Mouse (Mus musculus) heart, postnatal 0 days (tissue): ENCODE measurements around the gene Stk24. TPM values are rescaled to one million over a fixed set of nuclear protein-coding genes. Genes with fewer than 3 reads are reported as not detected.
A peak's percentile ranks its signal among the peaks of the same experiment; 100 is the strongest.
"Not testable (repeated sequence)": the region's sequence is repeated elsewhere in the genome, so short reads cannot be mapped to it uniquely, and the experiment has no call there.

Experiments used
- ATAC-seq: fragments of 200-750 bp; cut with Nextera tagmentation; 2 replicates; pipeline ENCODE4 v1.8.0; 2017; ENCODE audit warnings: low read depth, moderate number of reproducible peaks, moderate library complexity; ENCODE audit not compliant: insufficient read depth
- DNase-seq: peaks from one replicate; pipeline ENCODE4 v3.0.0-alpha.2; 2016; ENCODE audit warnings: low spot score
- H3K27ac ChIP-seq: fragments of 300-500 bp; sonication (generic); 2 replicates; pipeline ENCODE4 v1.5.1; 2014; ENCODE audit warnings: low read depth, mild to moderate bottlenecking
- H3K27me3 ChIP-seq: fragments of 300-500 bp; sonication (generic); 2 replicates; pipeline ENCODE4 v1.6.1; 2014; ENCODE audit warnings: low read length, mixed read lengths; ENCODE audit not compliant: control insufficient read depth, insufficient read depth
- H3K36me3 ChIP-seq: fragments of 300-500 bp; sonication (generic); replicated peaks from 2 replicates; pipeline ENCODE4 v1.6.1; 2014; ENCODE audit warnings: low read length, mixed read lengths; ENCODE audit not compliant: control insufficient read depth, insufficient read depth
- H3K4me1 ChIP-seq: fragments of 300-500 bp; sonication (generic); 2 replicates; pipeline ENCODE4 v1.6.1; 2014; ENCODE audit warnings: antibody characterized with exemption; ENCODE audit not compliant: control insufficient read depth, insufficient read depth
- H3K4me2 ChIP-seq: fragments of 300-500 bp; sonication (generic); 2 replicates; pipeline ENCODE4 v1.6.1; 2014; ENCODE audit warnings: low read depth, mild to moderate bottlenecking, low read length, moderate library complexity
- H3K4me3 ChIP-seq: fragments of 300-500 bp; sonication (generic); 2 replicates; pipeline ENCODE4 v1.5.1; 2014; ENCODE audit warnings: low read depth, low read length
- H3K9ac ChIP-seq: fragments of 300-500 bp; sonication (generic); replicated peaks from 2 replicates; pipeline ENCODE4 v1.6.1; 2014; ENCODE audit warnings: low read depth, low read length, mixed read lengths
- H3K9me3 ChIP-seq: fragments of 300-500 bp; sonication (generic); replicated peaks from 2 replicates; pipeline ENCODE4 v1.6.1; 2016; ENCODE audit warnings: low read length; ENCODE audit not compliant: control insufficient read depth
- CTCF ChIP-seq: IDR thresholded peaks from 2 replicates; pipeline ENCODE4 v1.5.1; 2016; ENCODE audit warnings: antibody characterized with exemption, control low read depth, low read depth
- EP300 ChIP-seq: IDR thresholded peaks from 2 replicates; pipeline ENCODE4 v1.6.1; 2016; ENCODE audit warnings: antibody characterized with exemption, low read depth
- WGBS: fragments of 180-500 bp; shearing (Covaris S2); extraction: QIAGEN DNeasy Blood & Tissue Kit; methylation state at CpG from one replicate; pipeline ENCODE4 v1.1.7; 2014; 5-methylcytosine and 5-hydroxymethylcytosine counted together
- polyA plus RNA-seq: library from polyadenylated mRNA; unstranded; fragments of >200 nt; fragmentation: Nextera tagmentation; extraction: Ambion mirVana; gene quantifications from 2 replicates; pipeline ENCODE4 v1.2.1, GENCODE M21; 2015
- total RNA-seq: library from RNA; depleted of rRNA; stranded (reverse); fragments of >200 nt; gene quantifications from 2 replicates; pipeline ENCODE4 v1.2.3, GENCODE M21; 2014; ENCODE audit warnings: low replicate concordance

Stk24 gene
- total and polyA plus RNA-seq, 2 experiments from 2014 or later = 26.7 to 62.9 TPM

DNA sequence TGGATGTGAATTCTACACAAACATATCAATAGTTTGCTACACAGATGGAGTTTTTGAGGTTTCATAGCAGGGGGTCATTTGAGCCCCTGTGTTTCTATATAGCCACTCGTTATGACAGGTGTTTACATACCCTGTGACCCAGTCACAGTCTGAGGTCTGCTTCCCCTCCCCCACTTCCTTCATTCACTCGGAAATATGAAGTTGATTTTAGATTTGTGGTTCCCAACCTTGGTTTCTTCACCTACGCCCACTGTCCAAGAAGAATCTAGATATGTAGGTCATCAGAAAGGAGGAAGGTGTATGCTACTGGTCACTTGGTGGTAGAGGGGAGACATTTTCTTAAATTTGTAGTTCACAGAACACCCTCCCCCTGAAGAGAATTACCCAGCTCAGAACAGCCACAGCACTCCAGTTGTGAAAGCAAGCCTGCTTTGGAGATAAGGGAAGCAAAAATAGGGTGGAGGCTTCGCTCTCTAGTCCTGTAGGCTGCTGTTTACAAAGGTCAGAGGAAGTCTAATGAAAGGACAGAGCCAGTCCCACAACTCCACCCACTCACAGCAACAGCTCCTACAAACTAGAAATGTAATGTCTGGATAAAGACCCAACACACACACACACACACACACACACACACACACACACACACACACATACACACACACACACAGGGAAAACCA, 43.0 kb upstream of the Stk24 start:
- Histone ChIP-seq H3K9me3 (no peaks in the 10 kb centered on the region), H3K36me3 (no peaks in the 10 kb centered on the region), H3K4me1 (peaks cover 24% of the 10 kb centered on the region), H3K27ac (peak overlapping the region; percentile 90), H3K4me2 (peak overlapping the region; percentile 32), H3K4me3 (no peak overlapping the region), H3K27me3 (no peaks in the 10 kb centered on the region), H3K9ac (no peak overlapping the region)
- 16% methylated on average over 4 of the region's 4 CpGs for WGBS
- peak; percentile 94 for ATAC-seq
- TF ChIP-seq CTCF = no peak
- TF ChIP-seq EP300 = peak; percentile 66; the same call in 1 of the 2 replicates
- DNase-seq = peak; percentile 86

DNA sequence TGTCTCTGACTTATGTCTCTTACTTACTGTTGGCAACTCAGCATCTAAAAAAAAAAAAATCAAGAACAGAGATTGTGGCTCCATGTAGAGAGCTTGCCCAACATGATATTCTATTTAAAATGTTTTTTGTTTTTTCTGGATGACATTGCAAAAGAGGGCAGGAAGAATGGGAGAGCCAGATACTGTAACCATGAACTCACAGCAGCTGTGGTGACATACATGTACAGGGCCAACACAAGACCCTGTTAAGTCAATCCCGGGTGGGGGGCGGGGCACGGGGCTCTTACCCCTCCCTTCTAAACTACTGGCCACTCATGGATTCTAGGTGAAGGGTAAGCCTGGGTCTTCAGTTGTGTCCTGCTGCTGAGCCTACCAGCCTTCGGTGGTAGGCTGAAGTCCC, 42.2 kb upstream of the Stk24 start:
- no peaks in the 10 kb centered on the region for H3K36me3 ChIP-seq
- ATAC-seq (no peak), DNase-seq (no peak)
- H3K9ac ChIP-seq = no peak overlapping the region
- no peak overlapping the region for H3K4me3 ChIP-seq
- TF ChIP-seq CTCF (no peak), EP300 (no peak)
- H3K9me3 ChIP-seq = no peaks in the 10 kb centered on the region
- H3K4me2 ChIP-seq = no peak overlapping the region
- peaks cover 24% of the 10 kb centered on the region for H3K4me1 ChIP-seq
- H3K27me3 ChIP-seq = no peaks in the 10 kb centered on the region
- WGBS = 84% methylated on average over 4 of the region's 4 CpGs
- peak overlapping the region; percentile 90 for H3K27ac ChIP-seq

GRCm38 (mm10) chr14:121417594-121417993, 37.8 kb upstream of the Stk24 start:
- Histone ChIP-seq H3K36me3 (no peaks in the 10 kb centered on the region), H3K27ac (no peak overlapping the region), H3K9ac (no peak overlapping the region), H3K4me3 (no peak overlapping the region), H3K4me1 (peaks cover 11% of the 10 kb centered on the region), H3K9me3 (no peaks in the 10 kb centered on the region), H3K4me2 (no peak overlapping the region), H3K27me3 (no peaks in the 10 kb centered on the region)
- ATAC-seq (no peak), DNase-seq (no peak)
- TF ChIP-seq EP300 (no peak), CTCF (no peak)
- WGBS = 82% methylated on average over 5 of the region's 5 CpGs

GRCm38 (mm10) chr14:121416626-121417319, 37.0 kb upstream of the Stk24 start:
- H3K27me3 ChIP-seq = no peaks in the 10 kb centered on the region
- H3K27ac ChIP-seq = no peak overlapping the region
- 88% methylated on average over 11 of the region's 12 CpGs for WGBS
- H3K36me3 ChIP-seq = no peaks in the 10 kb centered on the region
- no peaks in the 10 kb centered on the region for H3K9me3 ChIP-seq
- H3K4me3 ChIP-seq = no peak overlapping the region
- TF ChIP-seq CTCF = no peak
- no peak for TF ChIP-seq EP300
- H3K4me1 ChIP-seq = peaks cover 3% of the 10 kb centered on the region; the same call in 1 of the 2 replicates
- DNase-seq (no peak), ATAC-seq (no peak)
- H3K9ac ChIP-seq = no peak overlapping the region
- H3K4me2 ChIP-seq = no peak overlapping the region

- H3K27ac ChIP-seq = no peak overlapping the region
- no peak overlapping the region for H3K9ac ChIP-seq
- no peak for DNase-seq
- no peak overlapping the region for H3K4me2 ChIP-seq
- no peaks in the 10 kb centered on the region for H3K36me3 ChIP-seq
- no peak for TF ChIP-seq EP300
- no peak for TF ChIP-seq CTCF
- no peak overlapping the region for H3K4me3 ChIP-seq
- H3K9me3 ChIP-seq = no peaks in the 10 kb centered on the region
- WGBS = 67% methylated on average over 6 of the region's 6 CpGs
- ATAC-seq = no peak
- no peaks in the 10 kb centered on the region for H3K27me3 ChIP-seq
- H3K4me1 ChIP-seq = no peaks in the 10 kb centered on the region
These were observed 34.9 kb upstream of the Stk24 start for GRCm38 (mm10) chr14:121414635-121415241.

GRCm38 (mm10) chr14:121413726-121414125, 33.9 kb upstream of the Stk24 start:
- H3K36me3 ChIP-seq, H3K27me3 ChIP-seq, DNase-seq, H3K4me3 ChIP-seq, H3K27ac ChIP-seq, H3K4me2 ChIP-seq, H3K4me1 ChIP-seq, H3K9me3 ChIP-seq, H3K9ac ChIP-seq, ATAC-seq: not testable (repeated sequence)
- 86% methylated on average over 1 of the region's 1 CpGs for WGBS
